Mouse (Mus musculus) 416B (cell line): ENCODE results near the gene Slitrk6.

Source experiments
- DNase-seq: peaks from one replicate; pipeline ENCODE4 v3.0.0; 2011; ENCODE audit warnings: low read depth

Gene Slitrk6

GRCm38 (mm10) chr14:110754484-110755307 lies at the start of gene Slitrk6:
Slitrk6 (minus strand) TSS chr14:110755149.
- DNase-seq = peak; percentile 63

- peak; percentile 33 for DNase-seq
Measured at GRCm38 (mm10) chr14:110777546-110777945, 22.6 kb upstream of the Slitrk6 start.

GRCm38 (mm10) chr14:110770694-110771093 lies 15.7 kb upstream of the Slitrk6 start:
- peak; percentile 11 for DNase-seq

GRCm38 (mm10) chr14:110762588-110763220 lies 7.8 kb upstream of the Slitrk6 start:
- DNase-seq = peak; percentile 58

- DNase-seq = peak; percentile 5
Measured at GRCm38 (mm10) chr14:110760909-110761308, 6.0 kb upstream of the Slitrk6 start.

- DNase-seq = no peak
Measured at GRCm38 (mm10) chr14:110755308-110755650, 330 bp upstream of the Slitrk6 start.

GRCm38 (mm10) chr14:110739861-110740260 lies 15.1 kb downstream of the Slitrk6 start:
- DNase-seq = no peak

GRCm38 (mm10) chr14:110739368-110739767 lies 15.6 kb downstream of the Slitrk6 start:
- DNase-seq = no peak

- peak; percentile 87 for DNase-seq
Measured at GRCm38 (mm10) chr14:110728344-110728910, 26.5 kb downstream of the Slitrk6 start.

GRCm38 (mm10) chr14:110724026-110724576 lies 30.8 kb downstream of the Slitrk6 start:
- no peak for DNase-seq
